Comparison of ENCODE assay signal across 8 mouse cellular contexts in the genomic region with DNA sequence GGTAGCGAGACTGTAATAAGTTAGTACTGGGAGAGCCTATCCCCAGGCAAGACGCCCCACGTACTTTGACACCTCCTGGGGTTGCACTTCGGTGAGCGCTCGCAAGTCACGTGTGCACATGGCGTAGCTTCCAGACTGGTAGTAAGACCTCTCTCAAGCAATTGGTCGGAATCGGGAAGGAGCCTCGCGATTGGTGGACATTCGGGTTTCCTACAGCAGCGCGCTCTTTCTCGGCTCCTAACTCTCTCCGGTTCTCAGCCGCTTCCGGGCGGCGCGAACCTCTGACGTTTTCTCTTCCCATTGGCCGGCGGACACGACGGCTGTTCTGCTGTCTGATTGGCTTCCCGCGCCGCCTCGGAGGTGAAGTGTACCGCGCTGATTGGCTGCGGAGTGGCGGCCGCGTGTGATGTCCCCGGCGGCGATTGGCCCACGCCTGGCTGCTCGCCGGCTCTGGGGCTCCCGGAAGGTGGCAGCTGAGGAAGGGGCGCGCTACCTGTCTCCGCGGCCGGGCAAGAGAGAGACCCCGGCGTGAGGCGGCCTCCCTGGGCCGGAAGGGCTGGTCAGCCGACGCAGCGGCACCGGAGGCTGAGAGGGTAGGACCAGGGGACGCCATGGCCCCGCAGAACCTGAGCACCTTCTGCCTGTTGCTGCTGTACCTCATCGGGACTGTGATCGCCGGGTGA. TPM values are rescaled to one million over a fixed set of nuclear protein-coding genes. Genes with fewer than 3 reads are reported as not detected.
DNase-seq lines count a peak whose midpoint lies in the region; ATAC-seq and TF ChIP-seq lines count a peak whose summit lies in the region.

A gene (minus strand): TSS at position 239 of the 683 bp plus-strand sequence.
A gene (plus strand): TSS at position 415 of the 683 bp plus-strand sequence.

- H3K27ac ChIP-seq in embryonic facial prominence, embryonic 13.5 days: peak within 1 kb of the TSS; percentile 75
- peak within 1 kb of the TSS; percentile 86 for H3K27ac ChIP-seq in kidney, adult 2 months (ENCODE audit: insufficient read depth, low read depth, low read length)
- H3K27ac ChIP-seq in limb, embryonic 12.5 days: peak within 1 kb of the TSS; percentile 77
- peak within 1 kb of the TSS; percentile 78 for H3K27ac ChIP-seq in midbrain, embryonic 15.5 days
- peak within 1 kb of the TSS; percentile 85 for H3K27ac ChIP-seq in spleen, adult 2 months (ENCODE audit: insufficient read depth, low read length)

- H3K9ac ChIP-seq in embryonic facial prominence, embryonic 13.5 days: peak within 1 kb of the TSS; percentile 93
- peak within 1 kb of the TSS; percentile 83 for H3K9ac ChIP-seq in limb, embryonic 12.5 days (replicated peaks)
- peak within 1 kb of the TSS; percentile 91 for H3K9ac ChIP-seq in midbrain, embryonic 15.5 days

- peak; percentile 56 for TF ChIP-seq POLR2A in kidney, adult 2 months (IDR thresholded peaks at IDR 0.05; ENCODE audit: low read depth, low read length)
- peak; percentile 56; the same call in 1 of the 2 replicates for TF ChIP-seq POLR2A in spleen, adult 2 months (IDR thresholded peaks at IDR 0.05; ENCODE audit: low read depth, low read length)

- no peak for TF ChIP-seq CTCF in kidney, adult 2 months (conservative IDR thresholded peaks at IDR 0.05; ENCODE audit: insufficient read depth, insufficient read length, low read depth, low read length)
- no peak for TF ChIP-seq CTCF in spleen, adult 2 months (IDR thresholded peaks at IDR 0.05; ENCODE audit: extremely low read depth, insufficient read depth, insufficient read length, insufficient replicate concordance)

- peak within 1 kb of the TSS; percentile 88 for H3K4me2 ChIP-seq in embryonic facial prominence, embryonic 13.5 days
- peak within 1 kb of the TSS; percentile 92 for H3K4me2 ChIP-seq in limb, embryonic 12.5 days
- peak within 1 kb of the TSS; percentile 86 for H3K4me2 ChIP-seq in midbrain, embryonic 15.5 days

- peaks cover 5% of the 10 kb centered on the region for H3K36me3 ChIP-seq in embryonic facial prominence, embryonic 13.5 days
- H3K36me3 ChIP-seq in kidney, adult 2 months (ENCODE audit: control insufficient read depth, insufficient read depth, low read length): peaks cover 2% of the 10 kb centered on the region; the same call in 1 of the 2 replicates
- peaks cover 16% of the 10 kb centered on the region for H3K36me3 ChIP-seq in limb, embryonic 12.5 days
- H3K36me3 ChIP-seq in midbrain, embryonic 15.5 days (replicated peaks): peaks cover 7% of the 10 kb centered on the region; the same call in 1 of the 2 replicates
- peaks cover 2% of the 10 kb centered on the region for H3K36me3 ChIP-seq in spleen, adult 2 months (ENCODE audit: control insufficient read depth, insufficient read depth, low read length)

- WGBS in embryonic facial prominence, embryonic 13.5 days: under 1% methylated on average over 61 of the region's 62 CpGs
- under 1% methylated on average over 62 of the region's 62 CpGs for WGBS in kidney, adult 2 months
- under 1% methylated on average over 62 of the region's 62 CpGs for WGBS in limb, embryonic 12.5 days
- under 1% methylated on average over 62 of the region's 62 CpGs for WGBS in midbrain, embryonic 15.5 days
- WGBS in spleen, adult 2 months: under 1% methylated on average over 61 of the region's 62 CpGs

- H3K4me3 ChIP-seq in embryonic facial prominence, embryonic 13.5 days: peak within 1 kb of the TSS; percentile 99
- peak within 1 kb of the TSS; percentile 94 for H3K4me3 ChIP-seq in kidney, adult 2 months (ENCODE audit: insufficient read depth, low read depth, low read length)
- peak within 1 kb of the TSS; percentile 96 for H3K4me3 ChIP-seq in limb, embryonic 12.5 days (replicated peaks)
- H3K4me3 ChIP-seq in midbrain, embryonic 15.5 days: peak within 1 kb of the TSS; percentile 94
- H3K4me3 ChIP-seq in spleen, adult 2 months (ENCODE audit: extremely low read depth, insufficient read depth, insufficient read length): peak within 1 kb of the TSS; percentile 87

- no peaks in the 10 kb centered on the region for H3K9me3 ChIP-seq in embryonic facial prominence, embryonic 13.5 days
- no peaks in the 10 kb centered on the region for H3K9me3 ChIP-seq in limb, embryonic 12.5 days
- no peaks in the 10 kb centered on the region for H3K9me3 ChIP-seq in midbrain, embryonic 15.5 days

- H3K27me3 ChIP-seq in embryonic facial prominence, embryonic 13.5 days: no peaks in the 10 kb centered on the region
- H3K27me3 ChIP-seq in kidney, adult 2 months (replicated peaks; ENCODE audit: control insufficient read depth, insufficient read depth, low read length): no peaks in the 10 kb centered on the region
- no peaks in the 10 kb centered on the region for H3K27me3 ChIP-seq in limb, embryonic 12.5 days
- H3K27me3 ChIP-seq in midbrain, embryonic 15.5 days (replicated peaks): no peaks in the 10 kb centered on the region
- H3K27me3 ChIP-seq in spleen, adult 2 months (ENCODE audit: control insufficient read depth, insufficient read depth, low read length): no peaks in the 10 kb centered on the region

- peaks cover 13% of the 10 kb centered on the region for H3K4me1 ChIP-seq in embryonic facial prominence, embryonic 13.5 days
- H3K4me1 ChIP-seq in kidney, adult 2 months (ENCODE audit: control insufficient read depth, insufficient read depth, low read length): peaks cover 9% of the 10 kb centered on the region
- H3K4me1 ChIP-seq in limb, embryonic 12.5 days (replicated peaks): peaks cover 12% of the 10 kb centered on the region
- H3K4me1 ChIP-seq in midbrain, embryonic 15.5 days: peaks cover 19% of the 10 kb centered on the region
- peaks cover 4% of the 10 kb centered on the region; the same call in 1 of the 2 replicates for H3K4me1 ChIP-seq in spleen, adult 2 months (ENCODE audit: control insufficient read depth, insufficient read depth, insufficient read length)

- DNase-seq in 3134 (ENCODE audit: extremely low read depth, insufficient read length, low spot score): peak; percentile 99
- DNase-seq in adrenal gland, postnatal 36 days: peak; percentile 99 to 100
- DNase-seq in heart, adult 18-20 months: peak; percentile 99 to 100
- DNase-seq in kidney, adult 2 months: peak; percentile 100
- DNase-seq in spleen, adult 2 months (ENCODE audit: low read depth in 1 of 2, low spot score in 2 of 2): peak; percentile 98

- ATAC-seq in embryonic facial prominence, embryonic 13.5 days (ENCODE audit: insufficient number of reproducible peaks, insufficient read depth, low FRiP score, low TSS enrichment, low read depth): peak; percentile 98
- peak; percentile 100 for ATAC-seq in limb, embryonic 12.5 days (ENCODE audit: insufficient number of reproducible peaks, insufficient read depth, low FRiP score, low TSS enrichment, low read depth)
- peak; percentile 99 for ATAC-seq in midbrain, embryonic 15.5 days (replicated peaks)

RNA-seq across cellular contexts. Expression of the first gene that starts in this region (rescaled TPM):
- total RNA-seq in adrenal gland, postnatal 36 days (2021): 10 to 100 TPM; 17.7 to 24.9 TPM
- 30.4 and 33.5 TPM in 2 replicates for polyA plus RNA-seq in embryonic facial prominence, embryonic 13.5 days (2015; fragmentation: Nextera tagmentation; extraction: Ambion mirVana)
- 10 to 100 TPM; 12.7 to 12.8 TPM for total RNA-seq in heart, adult 18-20 months (2021)
- polyA plus RNA-seq in kidney, adult 2 months (2012; rRNA removed): 20.1 and 20.6 TPM in 2 replicates
- polyA plus RNA-seq in limb, embryonic 12.5 days (2016; fragmentation: Nextera tagmentation; extraction: Ambion mirVana): 35.2 and 37.0 TPM in 2 replicates
- polyA plus RNA-seq in midbrain, embryonic 15.5 days (2015; fragmentation: Nextera tagmentation; extraction: Ambion mirVana): 19.9 and 22.8 TPM in 2 replicates
- 9.1 and 9.9 TPM in 2 replicates for polyA plus RNA-seq in spleen, adult 2 months (2012; rRNA removed)

RNA-seq across cellular contexts. Expression of the second gene that starts in this region (rescaled TPM):
- 10 to 100 TPM; 80.8 to 81.5 TPM for total RNA-seq in adrenal gland, postnatal 36 days (2021)
- 102 and 104 TPM in 2 replicates for polyA plus RNA-seq in embryonic facial prominence, embryonic 13.5 days (2015; fragmentation: Nextera tagmentation; extraction: Ambion mirVana)
- total RNA-seq in heart, adult 18-20 months (2021): 10 to 100 TPM; 47.1 to 50.0 TPM
- 18.1 and 21.9 TPM in 2 replicates for polyA plus RNA-seq in kidney, adult 2 months (2012; rRNA removed)
- polyA plus RNA-seq in limb, embryonic 12.5 days (2016; fragmentation: Nextera tagmentation; extraction: Ambion mirVana): 96.0 and 102 TPM in 2 replicates
- 93.9 and 96.9 TPM in 2 replicates for polyA plus RNA-seq in midbrain, embryonic 15.5 days (2015; fragmentation: Nextera tagmentation; extraction: Ambion mirVana)
- polyA plus RNA-seq in spleen, adult 2 months (2012; rRNA removed): 13.3 and 16.0 TPM in 2 replicates

Comparison
In these comparisons a context has a peak if more than half of its experiments do, and no peak if none do; other contexts are left out.
1. Peak in every context shown above with its lines: DNase-seq, ATAC-seq, H3K4me3 ChIP-seq and H3K27ac ChIP-seq.